Mouse (Mus musculus) liver, adult 2 months (tissue): Measurements from ENCODE around the gene Rhoj. TPM values are rescaled to one million over a fixed set of nuclear protein-coding genes. Genes with fewer than 3 reads are reported as not detected.

Experiments used
- DNase-seq: peaks from one replicate; pipeline ENCODE4 v3.0.0-alpha.2; 2011; ENCODE audit warnings: low read depth, low spot score; ENCODE audit errors: extremely low read depth
- H3K27ac ChIP-seq: fragments of 200-500 bp; replicated peaks from 2 replicates; pipeline ENCODE4 v1.5.1; 2012; ENCODE audit warnings: low read depth, mild to moderate bottlenecking, control low read depth, inconsistent platforms, low read length; ENCODE audit not compliant: insufficient read depth
- H3K27me3 ChIP-seq: fragments of 200-500 bp; 2 replicates; pipeline ENCODE4 v1.6.1; 2012; ENCODE audit warnings: mild to moderate bottlenecking, moderate library complexity, low read length, inconsistent platforms; ENCODE audit not compliant: control insufficient read depth, insufficient read depth
- H3K36me3 ChIP-seq: fragments of 200-500 bp; 2 replicates; pipeline ENCODE4 v1.6.1; 2012; ENCODE audit warnings: low read length, inconsistent platforms; ENCODE audit not compliant: control insufficient read depth, insufficient read depth
- H3K4me1 ChIP-seq: fragments of 200-500 bp; 2 replicates; pipeline ENCODE4 v1.6.1; 2011; ENCODE audit warnings: low read length; ENCODE audit not compliant: control insufficient read depth, insufficient read depth
- H3K4me3 ChIP-seq: fragments of 200-500 bp; 2 replicates; pipeline ENCODE4 v1.5.1; 2011; ENCODE audit warnings: low read depth, mild to moderate bottlenecking, control low read depth, low read length, moderate library complexity; ENCODE audit not compliant: insufficient read depth
- H3K79me2 ChIP-seq: fragments of 200-500 bp; 2 replicates; pipeline ENCODE4 v1.6.1; 2012; ENCODE audit warnings: inconsistent platforms, mild to moderate bottlenecking, low read length, moderate library complexity; ENCODE audit not compliant: control insufficient read depth, insufficient read depth
- H3K9ac ChIP-seq: fragments of 200-500 bp; 2 replicates; pipeline ENCODE4 v1.6.1; 2012; ENCODE audit warnings: low read depth, mild to moderate bottlenecking, control low read depth, inconsistent platforms, low read length
- CTCF ChIP-seq: fragments of 200-500 bp; IDR thresholded peaks from 2 replicates; pipeline ENCODE4 v1.5.1; 2011; ENCODE audit warnings: low read depth, low read length, control low read depth
- POLR2A ChIP-seq: fragments of 200-500 bp; IDR thresholded peaks from 2 replicates; pipeline ENCODE4 v1.6.1; 2011; ENCODE audit warnings: low read length, control low read depth; ENCODE audit not compliant: insufficient read depth; ENCODE audit errors: extremely low read depth
- WGBS: fragments of 180-500 bp; shearing (Covaris S2); methylation state at CpG from one replicate; pipeline ENCODE4 v1.1.7; 2018; 5-methylcytosine and 5-hydroxymethylcytosine counted together
- polyA plus RNA-seq: library from polyadenylated mRNA; depleted of rRNA; stranded (reverse); fragments of >200 nt; gene quantifications from 2 replicates; pipeline ENCODE4 v1.2.3, GENCODE M21; 2012; rRNA removed
- total RNA-seq: library from RNA; depleted of rRNA; stranded (reverse); fragments of >200 nt; gene quantifications from 2 replicates; pipeline ENCODE4 v1.2.3, GENCODE M21; 2014; rRNA removed

The Rhoj gene
- total and polyA plus RNA-seq, 2 experiments = 2.8 to 4.5 TPM

- WGBS = 71% methylated on average over 6 of the region's 6 CpGs
- no peaks in the 10 kb centered on the region for H3K79me2 ChIP-seq
- peaks cover 3% of the 10 kb centered on the region for H3K4me1 ChIP-seq
- no peak overlapping the region for H3K4me3 ChIP-seq
- H3K36me3 ChIP-seq = peaks cover 26% of the 10 kb centered on the region; the same call in 1 of the 2 replicates
- no peak for DNase-seq
- no peak overlapping the region for H3K9ac ChIP-seq
- H3K27ac ChIP-seq = no peak overlapping the region
- no peaks in the 10 kb centered on the region for H3K27me3 ChIP-seq
- TF ChIP-seq CTCF = no peak; the same call in 1 of the 2 replicates
- no peak for TF ChIP-seq POLR2A
These were observed 141.4 kb downstream of the Rhoj start for GRCm38 (mm10) chr12:75449475-75449966.

GRCm38 (mm10) chr12:75450011-75450410, 141.9 kb downstream of the Rhoj start:
- TF ChIP-seq CTCF = no peak
- no peak for TF ChIP-seq POLR2A
- H3K27me3 ChIP-seq = no peaks in the 10 kb centered on the region
- no peak overlapping the region for H3K4me3 ChIP-seq
- DNase-seq = no peak
- WGBS = 91% methylated on average over 14 of the region's 14 CpGs
- H3K27ac ChIP-seq = no peak overlapping the region
- peaks cover 3% of the 10 kb centered on the region for H3K4me1 ChIP-seq
- no peaks in the 10 kb centered on the region for H3K79me2 ChIP-seq
- peaks cover 26% of the 10 kb centered on the region; the same call in 1 of the 2 replicates for H3K36me3 ChIP-seq
- no peak overlapping the region for H3K9ac ChIP-seq

GRCm38 (mm10) chr12:75450592-75450991, 142.5 kb downstream of the Rhoj start:
- Histone ChIP-seq H3K79me2 (no peaks in the 10 kb centered on the region), H3K4me1 (peaks cover 3% of the 10 kb centered on the region), H3K4me3 (no peak overlapping the region), H3K27ac (no peak overlapping the region), H3K27me3 (no peaks in the 10 kb centered on the region), H3K36me3 (peaks cover 26% of the 10 kb centered on the region; the same call in 1 of the 2 replicates), H3K9ac (no peak overlapping the region)
- TF ChIP-seq CTCF = no peak
- no peak for TF ChIP-seq POLR2A
- WGBS = 92% methylated on average over 8 of the region's 8 CpGs
- DNase-seq = no peak

Other genes with a start within 250 kb of the Rhoj start
- gene Kcnh5, start 131.0 kb upstream of the Rhoj start, total RNA-seq = not detected in 2 replicates
- gene Kcnh5, start 131.0 kb upstream of the Rhoj start, polyA plus RNA-seq = not detected in 2 replicates
- not detected in 2 replicates for gene Gphb5, start 108.5 kb downstream of the Rhoj start, total RNA-seq
- not detected in 2 replicates for gene Gphb5, start 108.5 kb downstream of the Rhoj start, polyA plus RNA-seq